Mouse (Mus musculus): ENCODE results near the gene Trim61. TPM values are rescaled to one million over a fixed set of nuclear protein-coding genes. Genes with fewer than 3 reads are reported as not detected.

The Trim61 gene
- polyA plus RNA-seq (2017; shearing (Covaris generic)): not detected

DNA sequence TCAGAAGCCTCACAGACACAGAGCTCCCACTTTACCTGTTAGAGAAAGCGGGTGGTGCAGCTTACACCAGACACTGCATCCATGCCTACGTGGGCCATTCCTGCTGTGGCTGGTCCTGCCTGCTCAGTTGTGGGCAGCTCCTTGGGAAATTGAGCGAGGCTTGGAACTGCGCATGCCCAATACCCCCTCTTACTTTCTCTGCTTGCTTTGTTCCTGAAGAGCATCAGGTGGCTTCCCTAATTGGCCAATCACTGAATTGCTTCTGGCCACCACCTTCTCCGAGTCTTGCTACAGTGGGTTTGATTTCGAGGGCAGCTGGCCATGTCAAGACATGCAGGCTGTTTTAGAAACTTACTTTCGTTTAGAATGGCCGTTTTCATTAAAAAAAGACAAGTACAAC is at the start of gene Trim61, which contains the start of gene Trim60:
Gene Trim61 (minus strand): TSS at position 101 of the 400 bp plus-strand sequence.
Gene Trim60 (minus strand): TSS at position 162 of the 400 bp plus-strand sequence.

DNA sequence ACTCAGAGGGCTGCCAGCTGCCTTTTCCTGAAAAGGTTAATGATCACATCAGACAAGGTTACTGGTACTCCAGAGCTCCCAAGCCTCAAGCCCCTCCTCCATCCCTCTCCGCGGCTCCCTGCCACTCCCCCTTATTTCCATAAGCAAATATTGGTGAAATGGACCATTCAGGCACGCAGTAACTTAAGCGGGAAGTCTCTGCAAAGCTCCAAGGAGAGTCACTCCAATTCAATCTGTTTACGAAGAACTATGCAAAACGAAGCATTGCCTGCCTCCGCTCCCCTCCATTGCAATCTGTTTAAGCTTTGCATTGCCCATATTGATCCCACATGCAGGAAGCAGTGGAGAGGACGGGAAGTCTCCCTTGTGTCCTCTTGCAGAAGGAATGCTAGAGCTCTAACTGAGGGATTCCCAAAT is 18.8 kb upstream of the Trim61 start, which contains the start of gene Apela:
Gene Apela (minus strand): TSS at position 220 of the 417 bp plus-strand sequence.

GRCm38 (mm10) chr8:64987731-64988130 is 30.6 kb downstream of the Trim61 start, which contains the start of gene Trim75:
Gene Trim75 (minus strand): TSS chr8:64987831.

Other genes starting within 250 kb of the Trim61 start
- gene Klhl2, start 168.5 kb downstream of the Trim61 start, polyA plus RNA-seq (2017; shearing (Covaris generic)): 10 to 100 TPM; 15.9 to 18.1 TPM
- 100 to 1,000 TPM in 1 of 2 experiments, 10 to 100 TPM in 1; 90.2 to 121 TPM for gene Tmem192, start 71.3 kb downstream of the Trim61 start, polyA plus RNA-seq (2017; shearing (Covaris generic))
- under 1 TPM in 1 of 2 experiments, not detected in 1; 0.66 TPM for gene Trim75, start 30.7 kb downstream of the Trim61 start, polyA plus RNA-seq (2017; shearing (Covaris generic))
- gene Trim60, start 61 bp upstream of the Trim61 start, polyA plus RNA-seq (2017; shearing (Covaris generic)): not detected
- gene Apela, start 18.8 kb upstream of the Trim61 start, polyA plus RNA-seq (2017; shearing (Covaris generic)): not detected
- not detected for gene Gm10663, start 56.5 kb upstream of the Trim61 start, polyA plus RNA-seq (2017; shearing (Covaris generic))
- under 1 TPM in 1 of 2 experiments, not detected in 1; 0.34 TPM for gene BC030870, start 111.0 kb upstream of the Trim61 start, polyA plus RNA-seq (2017; shearing (Covaris generic))